Mouse (Mus musculus): ENCODE results near the gene Kcnmb4. TPM values are rescaled to one million over a fixed set of nuclear protein-coding genes. Genes with fewer than 3 reads are reported as not detected.

Gene Kcnmb4
- polyA plus RNA-seq, 1 experiment, result 117 TPM

DNA sequence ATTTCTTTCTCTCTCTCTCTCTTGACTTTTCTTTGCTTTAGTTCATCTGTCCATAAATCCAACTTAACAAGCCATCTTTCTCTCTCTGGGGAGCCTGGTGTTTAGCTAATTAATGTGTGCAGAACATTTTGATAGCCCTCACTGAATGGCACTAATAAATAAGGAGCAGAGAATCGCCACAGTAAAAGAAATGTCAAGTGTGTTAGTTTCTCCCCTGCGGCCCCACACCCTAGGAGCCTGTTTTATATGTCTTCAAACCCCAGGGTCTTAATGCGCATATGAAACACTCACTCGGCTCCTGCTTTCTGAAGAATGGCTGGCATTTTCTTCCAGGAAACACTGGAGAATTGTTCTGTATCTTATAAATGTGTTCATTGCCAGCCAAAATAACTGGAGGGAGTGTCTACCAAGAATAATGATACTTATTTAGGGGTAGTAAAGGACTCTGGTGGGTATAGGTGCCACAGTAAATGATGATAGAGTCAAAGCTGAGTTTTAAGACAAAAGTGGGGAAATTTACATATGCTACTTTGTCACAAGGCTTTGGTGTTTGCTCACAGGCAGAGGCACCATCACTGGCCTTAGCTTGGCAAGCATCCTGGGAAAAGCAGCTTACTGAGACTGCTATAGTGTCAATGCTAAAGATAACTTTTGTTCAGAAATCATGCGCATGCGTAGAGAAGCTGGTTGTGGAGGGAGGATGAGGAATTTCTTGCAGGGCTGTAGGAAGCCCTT, 102.5 kb downstream of the Kcnmb4 start:
- Histone ChIP-seq H3K27ac (ENCODE audit: insufficient read depth, low read length) (no peak overlapping the region), H3K4me1 (ENCODE audit: control insufficient read depth, insufficient read depth, low read length) (no peaks in the 10 kb centered on the region), H3K4me3 (ENCODE audit: insufficient read depth, low read length) (no peak overlapping the region)
- TF ChIP-seq CTCF (IDR thresholded peaks at IDR 0.05; ENCODE audit: extremely low read depth, insufficient read depth, low read length) (no peak), POLR2A (IDR thresholded peaks at IDR 0.05; ENCODE audit: extremely low read depth, insufficient read depth, low read length) (no peak)

Other genes starting within 250 kb of the Kcnmb4 start
- gene Ptprb, start 198.4 kb downstream of the Kcnmb4 start, polyA plus RNA-seq (2012; rRNA removed), result 10.1 and 10.5 TPM in 2 replicates
- 67.4 and 67.5 TPM in 2 replicates for gene Cnot2, start 107.6 kb upstream of the Kcnmb4 start, polyA plus RNA-seq (2012; rRNA removed)